Mouse (Mus musculus) activated CD4-positive, CD25-positive, alpha-beta regulatory T cell (primary cell): ENCODE results near the gene BC025446. TPM values are rescaled to one million over a fixed set of nuclear protein-coding genes. Genes with fewer than 3 reads are reported as not detected.

Source experiments
- polyA plus RNA-seq, 2 experiments: library from polyadenylated mRNA; unstranded; fragments of 100-300 nt; shearing (Covaris generic); gene quantifications; one replicate each; pipeline ENCODE4 v1.2.1; 2017

Gene BC025446
- polyA plus RNA-seq = not detected

GRCm38 (mm10) chr15:75215778-75216691, at the start of gene BC025446:
TSS of gene BC025446 (plus strand) at chr15:75216376.

GRCm38 (mm10) chr15:75268121-75268520, 51.9 kb downstream of the BC025446 start, which contains the start of gene Ly6f:
TSS of gene Ly6f (plus strand) at chr15:75268421.

Other genes starting within 250 kb of the BC025446 start
- 1 to 10 TPM; 1.0 to 2.5 TPM for gene Ly6i, start 232.9 kb upstream of the BC025446 start, polyA plus RNA-seq
- gene Ly6a, start 218.3 kb upstream of the BC025446 start, polyA plus RNA-seq = 1,000 to 10,000 TPM in 1 of 2 experiments, 100 to 1,000 TPM in 1; 865 to 2,179 TPM
- gene Ly6c1, start 167.5 kb upstream of the BC025446 start, polyA plus RNA-seq = 100 to 1,000 TPM in 1 of 2 experiments, 10 to 100 TPM in 1; 57.2 to 158 TPM
- gene Ly6c2, start 104.4 kb upstream of the BC025446 start, polyA plus RNA-seq = 10 to 100 TPM; 24.8 to 30.2 TPM
- gene Ly6g, start 61.1 kb upstream of the BC025446 start, polyA plus RNA-seq = 1 to 10 TPM in 1 of 2 experiments, not detected in 1; 1.4 TPM
- under 1 TPM in 1 of 2 experiments, not detected in 1; 0.20 TPM for gene Ly6f, start 52.0 kb downstream of the BC025446 start, polyA plus RNA-seq